In genomic region chr1:193784966-193785365, GRCm38 (mm10) we compare ENCODE assay signal across 13 mouse cellular contexts.
DNase-seq lines count a peak whose midpoint lies in the region; ATAC-seq and TF ChIP-seq lines count a peak whose summit lies in the region.
"Had no signal": no experiment of that assay in that cellular context is flagged by ENCODE, and none has a peak within 500 bp of the region (broad histone marks: within the 10 kb centered on the region; RNA-seq: fewer than 3 reads in every experiment).

No protein-coding gene starts in this region.

- no peaks in the 10 kb centered on the region for H3K36me3 ChIP-seq in hindbrain, embryonic 13.5 days
- no peaks in the 10 kb centered on the region for H3K36me3 ChIP-seq in hindbrain, embryonic 11.5 days (ENCODE audit: control insufficient read depth, insufficient read depth, low read length)
- H3K36me3 ChIP-seq in forebrain, postnatal 0 days (ENCODE audit: insufficient read depth) = no peaks in the 10 kb centered on the region
- H3K36me3 ChIP-seq: lung, embryonic 15.5 days had no signal

- no peak overlapping the region for H3K4me2 ChIP-seq in hindbrain, embryonic 13.5 days
- H3K4me2 ChIP-seq in hindbrain, embryonic 11.5 days (replicated peaks; ENCODE audit: low read depth, low read length) = no peak overlapping the region
- H3K4me2 ChIP-seq in forebrain, postnatal 0 days (ENCODE audit: low read depth) = no peak overlapping the region
- H3K4me2 ChIP-seq: lung, embryonic 15.5 days had no signal

- peaks cover 2% of the 10 kb centered on the region; the same call in 1 of the 2 replicates for H3K4me1 ChIP-seq in hindbrain, embryonic 13.5 days (replicated peaks)
- no peaks in the 10 kb centered on the region for H3K4me1 ChIP-seq in hindbrain, embryonic 11.5 days (replicated peaks; ENCODE audit: control insufficient read depth, insufficient read depth, low read length)
- H3K4me1 ChIP-seq in forebrain, postnatal 0 days (ENCODE audit: insufficient read depth) = no peaks in the 10 kb centered on the region
- H3K4me1 ChIP-seq: lung, embryonic 15.5 days had no signal

- no peaks in the 10 kb centered on the region for H3K9me3 ChIP-seq in hindbrain, embryonic 13.5 days
- no peaks in the 10 kb centered on the region for H3K9me3 ChIP-seq in hindbrain, embryonic 11.5 days (ENCODE audit: control insufficient read depth, low read length)
- H3K9me3 ChIP-seq in forebrain, postnatal 0 days (ENCODE audit: low read length) = no peaks in the 10 kb centered on the region
- H3K9me3 ChIP-seq: lung, embryonic 15.5 days had no signal

- H3K27me3 ChIP-seq in hindbrain, embryonic 13.5 days = no peaks in the 10 kb centered on the region
- H3K27me3 ChIP-seq in hindbrain, embryonic 11.5 days (ENCODE audit: control insufficient read depth, insufficient read depth, low read length) = no peaks in the 10 kb centered on the region
- H3K27me3 ChIP-seq in forebrain, postnatal 0 days (ENCODE audit: insufficient read depth, low read length) = no peaks in the 10 kb centered on the region
- H3K27me3 ChIP-seq: lung, embryonic 15.5 days had no signal

- peak overlapping the region; percentile 50 for H3K27ac ChIP-seq in hindbrain, embryonic 13.5 days
- no peak overlapping the region for H3K27ac ChIP-seq in hindbrain, embryonic 11.5 days (ENCODE audit: low read depth, low read length)
- H3K27ac ChIP-seq in forebrain, postnatal 0 days (ENCODE audit: low read depth, low read length) = peak overlapping the region; percentile 54; the same call in 1 of the 2 replicates
- H3K27ac ChIP-seq: lung, embryonic 15.5 days had no signal

- 65% methylated on average over 1 of the region's 1 CpGs for WGBS in hindbrain, embryonic 13.5 days
- 73% methylated on average over 1 of the region's 1 CpGs for WGBS in hindbrain, embryonic 11.5 days
- WGBS in forebrain, postnatal 0 days = 38% methylated on average over 1 of the region's 1 CpGs

- no peak overlapping the region for H3K9ac ChIP-seq in hindbrain, embryonic 13.5 days
- no peak overlapping the region for H3K9ac ChIP-seq in hindbrain, embryonic 11.5 days (ENCODE audit: low read depth, low read length)
- no peak overlapping the region for H3K9ac ChIP-seq in forebrain, postnatal 0 days
- H3K9ac ChIP-seq: lung, embryonic 15.5 days had no signal

- no peak for TF ChIP-seq CTCF in forebrain, postnatal 0 days (IDR thresholded peaks at IDR 0.05; ENCODE audit: low read depth)

- no peak overlapping the region for H3K4me3 ChIP-seq in hindbrain, embryonic 13.5 days
- H3K4me3 ChIP-seq in hindbrain, embryonic 11.5 days (ENCODE audit: low read depth, low read length) = no peak overlapping the region
- H3K4me3 ChIP-seq in forebrain, postnatal 0 days (ENCODE audit: low read depth, low read length) = no peak overlapping the region
- H3K4me3 ChIP-seq: lung, embryonic 15.5 days had no signal

- no peak for DNase-seq in hindbrain, embryonic 11.5 days (ENCODE audit: low spot score)
- DNase-seq in right cerebral cortex, postnatal 14 days = peak; percentile 7
- DNase-seq in right cerebral cortex, adult 18-20 months = no peak
- DNase-seq in forebrain, postnatal 0 days = peak; percentile 73
- DNase-seq in right cerebral cortex, postnatal 4 days = peak; percentile 49
- DNase-seq in heart, adult 8-10 months (ENCODE audit: low spot score) = no peak
- DNase-seq: adrenal gland, postnatal 14 days; heart, adult 18-20 months; heart, postnatal 36 days; thymus, postnatal 25 days had no signal

- no peak for ATAC-seq in hindbrain, embryonic 13.5 days (ENCODE audit: low FRiP score)
- ATAC-seq in hindbrain, embryonic 11.5 days (ENCODE audit: low FRiP score) = no peak
- peak; percentile 91 for ATAC-seq in forebrain, postnatal 0 days
- ATAC-seq in activated CD4-positive, CD25-positive, alpha-beta regulatory T cell, adult 4 months = no peak

Comparison
In these comparisons a context has a peak if more than half of its experiments do, and no peak if none do; other contexts are left out.
1. DNase-seq: peak in right cerebral cortex, postnatal 14 days (single experiment), forebrain, postnatal 0 days (single experiment) and right cerebral cortex, postnatal 4 days (single experiment); none in hindbrain, embryonic 11.5 days (single experiment), right cerebral cortex, adult 18-20 months (single experiment) and heart, adult 8-10 months (single experiment).